8 mouse cellular contexts compared by ENCODE assay signal in the genomic region with DNA sequence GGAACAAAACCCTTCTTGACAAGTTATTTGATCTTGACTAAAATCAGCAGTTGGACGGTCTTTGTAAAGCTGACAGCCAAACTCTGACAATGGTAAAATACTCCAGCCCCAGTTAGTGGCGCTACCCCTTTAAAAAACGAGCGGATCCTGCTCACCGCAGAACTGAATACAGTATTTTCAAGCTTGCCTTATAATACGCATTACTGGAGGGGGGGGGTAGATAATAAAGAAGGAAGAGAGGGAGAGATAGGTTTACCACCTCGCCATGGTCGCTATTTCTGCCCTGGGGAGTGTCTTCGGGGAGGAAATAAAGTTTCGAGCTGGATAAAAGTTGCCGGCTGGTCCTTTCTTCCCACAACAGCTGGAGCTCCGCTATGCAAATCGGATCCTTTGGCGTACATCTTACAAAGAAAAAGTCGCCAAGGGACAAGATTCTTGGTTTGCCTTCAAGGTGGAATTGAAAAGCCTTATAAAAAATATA. TPM values are rescaled to one million over a fixed set of nuclear protein-coding genes. Genes with fewer than 3 reads are reported as not detected.
DNase-seq lines count a peak whose midpoint lies in the region; ATAC-seq and TF ChIP-seq lines count a peak whose summit lies in the region.

No protein-coding gene starts in this region.

- peak overlapping the region; percentile 76 for H3K4me3 ChIP-seq in heart, embryonic 11.5 days (ENCODE audit: low read depth, low read length)
- H3K4me3 ChIP-seq in kidney, embryonic 14.5 days (ENCODE audit: low read length): peak overlapping the region; percentile 59
- H3K4me3 ChIP-seq in lung, adult 2 months (replicated peaks; ENCODE audit: extremely low read depth, low read depth, low read length): peak overlapping the region; percentile 88
- peak overlapping the region; percentile 64 for H3K4me3 ChIP-seq in neural tube, embryonic 13.5 days

- DNase-seq in 416B (ENCODE audit: low read depth): peak; percentile 88
- peak; percentile 24 for DNase-seq in MEL-GATA-1-ER (ENCODE audit: extremely low read depth, low read depth)
- DNase-seq in embryo, embryonic 11 days: peak; percentile 71
- peak; percentile 68 for DNase-seq in lung, adult 2 months
- DNase-seq in thymus, postnatal 4 days: peak; percentile 38

- peak overlapping the region; percentile 81 for H3K9ac ChIP-seq in heart, embryonic 11.5 days (ENCODE audit: low read depth, low read length)
- peak overlapping the region; percentile 75 for H3K9ac ChIP-seq in kidney, embryonic 14.5 days (ENCODE audit: low read depth, low read length)
- peak overlapping the region; percentile 84 for H3K9ac ChIP-seq in neural tube, embryonic 13.5 days

- H3K4me1 ChIP-seq in heart, embryonic 11.5 days (ENCODE audit: control insufficient read depth, insufficient read depth, low read length): peaks cover 4% of the 10 kb centered on the region
- peaks cover 20% of the 10 kb centered on the region for H3K4me1 ChIP-seq in kidney, embryonic 14.5 days (ENCODE audit: control insufficient read depth, insufficient read depth, low read length)
- H3K4me1 ChIP-seq in lung, adult 2 months (ENCODE audit: control insufficient read depth, insufficient read depth, low read length): no peaks in the 10 kb centered on the region; the same call in 1 of the 2 replicates
- peaks cover 50% of the 10 kb centered on the region for H3K4me1 ChIP-seq in neural tube, embryonic 13.5 days (replicated peaks)

- WGBS in heart, embryonic 11.5 days (ENCODE audit: insufficient replicate concordance): 0% methylated on average over 15 of the region's 15 CpGs
- under 1% methylated on average over 15 of the region's 15 CpGs for WGBS in kidney, embryonic 14.5 days
- under 1% methylated on average over 15 of the region's 15 CpGs for WGBS in lung, adult 2 months
- WGBS in neural tube, embryonic 13.5 days: under 1% methylated on average over 15 of the region's 15 CpGs

- H3K27ac ChIP-seq in heart, embryonic 11.5 days (ENCODE audit: low read depth, low read length): peak overlapping the region; percentile 83
- H3K27ac ChIP-seq in kidney, embryonic 14.5 days (ENCODE audit: low read depth, low read length): peak overlapping the region; percentile 80
- H3K27ac ChIP-seq in neural tube, embryonic 13.5 days (replicated peaks): peak overlapping the region; percentile 92

- no peaks in the 10 kb centered on the region for H3K9me3 ChIP-seq in heart, embryonic 11.5 days (replicated peaks; ENCODE audit: control insufficient read depth, low read length)
- H3K9me3 ChIP-seq in kidney, embryonic 14.5 days (ENCODE audit: control insufficient read depth, low read length): no peaks in the 10 kb centered on the region
- H3K9me3 ChIP-seq in neural tube, embryonic 13.5 days: no peaks in the 10 kb centered on the region

- no peaks in the 10 kb centered on the region for H3K27me3 ChIP-seq in heart, embryonic 11.5 days (ENCODE audit: control insufficient read depth, insufficient read depth, low read length)
- H3K27me3 ChIP-seq in kidney, embryonic 14.5 days (ENCODE audit: control insufficient read depth, insufficient read depth, low read length): no peaks in the 10 kb centered on the region
- no peaks in the 10 kb centered on the region for H3K27me3 ChIP-seq in neural tube, embryonic 13.5 days

- no peak for ATAC-seq in heart, embryonic 11.5 days (replicated peaks; ENCODE audit: insufficient number of reproducible peaks, low FRiP score, low TSS enrichment)
- no peak for ATAC-seq in kidney, embryonic 14.5 days (ENCODE audit: low FRiP score, low TSS enrichment)
- ATAC-seq in neural tube, embryonic 13.5 days (ENCODE audit: low read depth): no peak

- TF ChIP-seq POLR2A in lung, adult 2 months (IDR thresholded peaks at IDR 0.05; ENCODE audit: borderline replicate concordance, extremely low read depth, low read depth, low read length): no peak

- no peak for TF ChIP-seq CTCF in lung, adult 2 months (IDR thresholded peaks at IDR 0.05; ENCODE audit: insufficient read depth, low read length)

- H3K4me2 ChIP-seq in heart, embryonic 11.5 days: peak overlapping the region; percentile 84
- H3K4me2 ChIP-seq in kidney, embryonic 14.5 days (replicated peaks; ENCODE audit: low read depth, low read length): peak overlapping the region; percentile 94
- H3K4me2 ChIP-seq in neural tube, embryonic 13.5 days: peak overlapping the region; percentile 93

- no peaks in the 10 kb centered on the region; the same call in 1 of the 2 replicates for H3K36me3 ChIP-seq in heart, embryonic 11.5 days (ENCODE audit: control insufficient read depth, insufficient read depth, low read length)
- 0 out of 2 replicates have a peak, but pooled peaks cover 3% of the 10 kb centered on the region for H3K36me3 ChIP-seq in kidney, embryonic 14.5 days (ENCODE audit: control insufficient read depth, insufficient read depth, low read length)
- no peaks in the 10 kb centered on the region for H3K36me3 ChIP-seq in neural tube, embryonic 13.5 days

RNA-seq across cellular contexts. Expression of a gene that starts 0.8 kb away (rescaled TPM):
- polyA plus RNA-seq in heart, embryonic 11.5 days (2014; fragmentation: Nextera tagmentation; extraction: Ambion mirVana): 20.6 and 21.1 TPM in 2 replicates
- polyA plus RNA-seq in kidney, embryonic 14.5 days (2014; fragmentation: Nextera tagmentation; extraction: Ambion mirVana): 36.1 and 42.9 TPM in 2 replicates
- 17.7 and 20.1 TPM in 2 replicates for polyA plus RNA-seq in lung, adult 2 months (2012; rRNA removed)
- polyA plus RNA-seq in neural tube, embryonic 13.5 days (2015; fragmentation: Nextera tagmentation; extraction: Ambion mirVana): 21.5 and 22.3 TPM in 2 replicates

Comparison
In these comparisons a context has a peak if more than half of its experiments do, and no peak if none do; other contexts are left out.
1. DNase-seq: peak in every context shown above with its lines; median percentile 88 in 416B; 71 in embryo, embryonic 11 days; 68 in lung, adult 2 months; 38 in thymus, postnatal 4 days; 24 in MEL-GATA-1-ER.